Mouse (Mus musculus) testis, adult 2 months (tissue): Measurements from ENCODE around the gene Cd80. TPM values are rescaled to one million over a fixed set of nuclear protein-coding genes. Genes with fewer than 3 reads are reported as not detected.
A peak's percentile ranks its signal among the peaks of the same experiment; 100 is the strongest.

ENCODE experiments used
- H3K27ac ChIP-seq: fragments of 200-500 bp; 2 replicates; pipeline ENCODE4 v1.5.1; 2012; ENCODE audit warnings: low read depth, low read length; ENCODE audit not compliant: control insufficient read depth, insufficient read depth
- H3K27me3 ChIP-seq: fragments of 200-500 bp; 2 replicates; pipeline ENCODE4 v1.6.1; 2012; ENCODE audit warnings: mild to moderate bottlenecking, low read length, moderate library complexity; ENCODE audit not compliant: control insufficient read depth, insufficient read depth
- H3K36me3 ChIP-seq: fragments of 200-500 bp; 2 replicates; pipeline ENCODE4 v1.6.1; 2012; ENCODE audit warnings: mild to moderate bottlenecking, low read length; ENCODE audit not compliant: control insufficient read depth, insufficient read depth
- H3K4me1 ChIP-seq: fragments of 200-500 bp; 2 replicates; pipeline ENCODE4 v1.6.1; 2012; ENCODE audit warnings: low read length; ENCODE audit not compliant: control insufficient read depth, insufficient read depth
- H3K4me3 ChIP-seq: fragments of 200-500 bp; 2 replicates; pipeline ENCODE4 v1.5.1; 2012; ENCODE audit warnings: low read depth, mild to moderate bottlenecking, low read length, moderate library complexity, mixed read lengths; ENCODE audit not compliant: control insufficient read depth
- CTCF ChIP-seq: fragments of 200-500 bp; IDR thresholded peaks from 2 replicates; pipeline ENCODE4 v1.5.1; 2012; ENCODE audit warnings: low read depth, mild to moderate bottlenecking, inconsistent platforms, low read length, moderate library complexity; ENCODE audit not compliant: control insufficient read depth, insufficient read depth, insufficient replicate concordance
- POLR2A ChIP-seq: fragments of 200-500 bp; IDR thresholded peaks from 2 replicates; pipeline ENCODE4 v1.6.1; 2012; ENCODE audit warnings: low read depth, mild to moderate bottlenecking, inconsistent platforms, low read length, moderate library complexity; ENCODE audit not compliant: control insufficient read depth
- polyA plus RNA-seq: library from polyadenylated mRNA; depleted of rRNA; stranded (reverse); fragments of >200 nt; gene quantifications from 2 replicates; pipeline ENCODE4 v1.2.3, GENCODE M21; 2012

The Cd80 gene
- polyA plus RNA-seq, 1 experiment, result 0.10 TPM

- no peak for TF ChIP-seq CTCF
- no peak for TF ChIP-seq POLR2A
- H3K27me3 ChIP-seq, result no peaks in the 10 kb centered on the region
- H3K4me3 ChIP-seq, result no peak overlapping the region
- H3K4me1 ChIP-seq, result no peaks in the 10 kb centered on the region
- H3K36me3 ChIP-seq, result peaks cover 1% of the 10 kb centered on the region; the same call in 1 of the 2 replicates
- H3K27ac ChIP-seq, result no peak overlapping the region
These were observed 55.5 kb downstream of the Cd80 start for GRCm38 (mm10) chr16:38510846-38511245.

GRCm38 (mm10) chr16:38519140-38519539 is 63.8 kb downstream of the Cd80 start:
- Histone ChIP-seq H3K27me3 (no peaks in the 10 kb centered on the region), H3K36me3 (no peaks in the 10 kb centered on the region), H3K4me3 (no peak overlapping the region), H3K4me1 (peaks cover 4% of the 10 kb centered on the region; the same call in 1 of the 2 replicates), H3K27ac (no peak overlapping the region)
- TF ChIP-seq CTCF, result no peak
- no peak for TF ChIP-seq POLR2A

- H3K36me3 ChIP-seq, result no peaks in the 10 kb centered on the region
- peaks cover 4% of the 10 kb centered on the region; the same call in 1 of the 2 replicates for H3K4me1 ChIP-seq
These were observed 66.0 kb downstream of the Cd80 start for GRCm38 (mm10) chr16:38521211-38521987.

GRCm38 (mm10) chr16:38522129-38523084 is 67.0 kb downstream of the Cd80 start, which contains the start of gene Timmdc1:
Gene Timmdc1, minus strand, starts transcription at chr16:38522663.
- TF ChIP-seq CTCF (no peak), POLR2A (peak; percentile 92)
- H3K4me1 ChIP-seq, result peaks cover 4% of the 10 kb centered on the region; the same call in 1 of the 2 replicates
- no peaks in the 10 kb centered on the region for H3K36me3 ChIP-seq
- peak within 1 kb of the TSS; percentile 99 for H3K4me3 ChIP-seq
- no peaks in the 10 kb centered on the region for H3K27me3 ChIP-seq
- H3K27ac ChIP-seq, result peak within 1 kb of the TSS; percentile 98

More at GRCm38 (mm10) chr16:38521211-38521987, 66.0 kb downstream of the Cd80 start:
- Histone ChIP-seq H3K4me3 (peak overlapping the region; percentile 37), H3K27ac (no peak overlapping the region), H3K27me3 (no peaks in the 10 kb centered on the region)
- TF ChIP-seq POLR2A (no peak), CTCF (no peak)

- no peak for TF ChIP-seq CTCF
- Histone ChIP-seq H3K36me3 (no peaks in the 10 kb centered on the region; the same call in 1 of the 2 replicates), H3K4me3 (no peak overlapping the region), H3K27me3 (no peaks in the 10 kb centered on the region), H3K4me1 (peaks cover 4% of the 10 kb centered on the region; the same call in 1 of the 2 replicates), H3K27ac (no peak overlapping the region)
These were observed 70.9 kb downstream of the Cd80 start for GRCm38 (mm10) chr16:38526264-38526663.

DNA sequence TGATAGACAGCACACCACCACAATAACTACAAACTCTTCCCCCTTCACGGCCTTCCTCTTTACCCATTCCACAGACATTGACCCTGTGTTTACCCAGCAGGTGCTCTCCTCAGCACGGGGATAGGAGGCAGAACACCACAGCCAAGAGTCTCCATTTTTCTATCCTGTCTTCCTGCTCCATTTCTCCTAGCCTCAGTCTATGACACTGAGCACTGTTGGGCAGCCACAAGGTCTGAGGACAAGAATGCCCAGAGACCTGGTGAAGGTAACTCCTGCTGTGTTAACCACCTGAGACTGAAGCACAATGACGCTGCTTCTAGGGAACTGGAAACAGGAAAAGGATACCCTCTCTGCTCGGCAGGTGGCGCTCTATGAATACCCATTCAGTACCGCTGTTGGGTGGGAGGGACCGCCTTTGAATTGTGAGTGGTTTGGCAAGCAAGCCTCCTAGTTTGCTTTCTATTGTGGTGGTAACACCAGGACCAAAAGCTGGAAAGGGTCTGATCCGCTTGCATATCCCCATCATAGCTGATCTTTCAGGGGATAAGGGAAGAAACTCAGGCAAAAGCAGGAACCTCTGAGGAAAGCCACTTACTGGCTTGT is 81.3 kb downstream of the Cd80 start:
- no peak overlapping the region for H3K27ac ChIP-seq
- no peak overlapping the region for H3K4me3 ChIP-seq
- TF ChIP-seq POLR2A (no peak), CTCF (peak; percentile 43; the same call in 1 of the 2 replicates)
- H3K36me3 ChIP-seq, result no peaks in the 10 kb centered on the region
- no peaks in the 10 kb centered on the region for H3K4me1 ChIP-seq
- H3K27me3 ChIP-seq, result no peaks in the 10 kb centered on the region
